Mouse (Mus musculus): ENCODE results near the gene Ndc80. TPM values are rescaled to one million over a fixed set of nuclear protein-coding genes. Genes with fewer than 3 reads are reported as not detected.
"Not testable (repeated sequence)": the region's sequence is repeated elsewhere in the genome, so short reads cannot be mapped to it uniquely, and the experiment has no call there.

Gene Ndc80
- polyA plus RNA-seq, 1 experiment from 2014 or later: 33.7 TPM

DNA sequence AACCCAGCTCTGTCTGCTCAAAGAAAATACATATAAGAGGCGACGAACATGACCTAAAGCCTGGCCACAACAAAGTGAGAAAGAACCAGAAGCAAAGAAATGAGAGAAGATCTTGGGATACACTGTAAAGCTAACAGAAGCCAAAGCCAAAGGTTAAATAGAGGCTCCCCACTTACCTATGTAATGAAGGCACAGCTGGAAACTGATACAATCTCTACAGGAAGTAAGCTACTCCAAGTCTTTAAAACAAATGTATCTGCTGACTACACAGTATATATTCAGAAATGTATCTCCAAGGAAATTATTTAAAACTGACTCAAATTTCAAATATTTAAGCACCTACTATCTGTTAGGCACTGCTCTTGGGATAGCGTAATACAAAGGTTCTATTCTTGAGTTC lies 66.3 kb downstream of the Ndc80 start:
- Histone ChIP-seq H3K36me3 (ENCODE audit: control insufficient read depth, insufficient read depth, low read length) (peaks cover 7% of the 10 kb centered on the region; the same call in 1 of the 2 replicates), H3K4me2 (ENCODE audit: low read depth, low read length) (no peak overlapping the region), H3K4me1 (ENCODE audit: control insufficient read depth, insufficient read depth, low read length) (no peaks in the 10 kb centered on the region), H3K4me3 (ENCODE audit: low read length) (no peak overlapping the region), H3K9me3 (ENCODE audit: control insufficient read depth, low read length) (no peaks in the 10 kb centered on the region), H3K9ac (ENCODE audit: low read depth, low read length) (no peak overlapping the region), H3K27me3 (replicated peaks; ENCODE audit: control insufficient read depth, insufficient read depth, low read length) (no peaks in the 10 kb centered on the region), H3K27ac (ENCODE audit: low read length) (no peak overlapping the region)
- 90% methylated on average over 3 of the region's 3 CpGs for WGBS
- ATAC-seq: no peak

DNA sequence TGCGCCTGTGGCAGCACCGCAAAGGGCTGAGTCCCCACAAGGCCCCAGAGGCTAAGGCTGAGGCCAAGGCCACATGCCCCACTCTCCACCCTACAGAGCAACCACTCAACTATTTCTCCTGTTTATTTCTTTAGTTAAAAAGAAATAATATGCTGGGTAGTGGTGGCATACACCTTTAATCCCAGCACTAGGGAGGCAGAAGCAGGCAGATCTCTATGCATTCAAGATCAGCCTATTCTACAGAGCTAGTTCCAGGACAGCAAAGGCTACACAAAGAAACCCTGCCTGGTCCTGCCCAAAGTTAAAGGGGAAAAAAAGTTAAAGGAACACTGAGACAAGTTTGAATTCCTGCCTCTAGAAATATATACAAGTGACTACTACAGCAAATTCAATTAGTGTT lies 66.8 kb downstream of the Ndc80 start, which contains the start of gene Gm4707:
TSS of gene Gm4707 (minus strand) at position 101 of the 400 bp plus-strand sequence.
- no peak for ATAC-seq
- H3K36me3 ChIP-seq (ENCODE audit: control insufficient read depth, insufficient read depth, low read length): peaks cover 7% of the 10 kb centered on the region; the same call in 1 of the 2 replicates
- no peaks in the 10 kb centered on the region for H3K27me3 ChIP-seq (replicated peaks; ENCODE audit: control insufficient read depth, insufficient read depth, low read length)
- 95% methylated on average over 2 of the region's 2 CpGs for WGBS
- no peak within 1 kb of the TSS for H3K27ac ChIP-seq (ENCODE audit: low read length)
- H3K9me3 ChIP-seq (ENCODE audit: control insufficient read depth, low read length): no peaks in the 10 kb centered on the region
- no peak within 1 kb of the TSS for H3K4me3 ChIP-seq (ENCODE audit: low read length)
- no peak within 1 kb of the TSS for H3K9ac ChIP-seq (ENCODE audit: low read depth, low read length)
- no peak within 1 kb of the TSS for H3K4me2 ChIP-seq (ENCODE audit: low read depth, low read length)
- H3K4me1 ChIP-seq (ENCODE audit: control insufficient read depth, insufficient read depth, low read length): no peaks in the 10 kb centered on the region

DNA sequence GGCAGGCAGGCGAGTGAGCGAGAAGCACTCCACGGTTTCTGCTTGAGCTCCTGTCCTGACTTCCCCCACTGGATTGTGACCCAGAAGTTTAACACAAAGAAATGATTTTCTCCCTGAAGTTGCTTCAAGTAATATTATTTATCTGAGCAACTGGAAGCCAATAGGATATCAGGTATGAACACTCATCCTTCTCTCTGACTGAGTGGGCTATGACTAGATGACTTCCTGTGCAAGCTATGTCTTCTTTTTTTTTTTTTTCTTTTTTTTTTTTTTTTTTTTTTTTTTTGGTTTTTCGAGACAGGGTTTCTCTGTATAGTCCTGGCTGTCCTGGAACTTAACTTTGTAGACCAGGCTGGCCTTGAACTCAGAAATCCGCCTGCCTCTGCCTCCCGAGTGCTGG lies 69.3 kb downstream of the Ndc80 start:
- not testable (repeated sequence) for H3K36me3 ChIP-seq (ENCODE audit: control insufficient read depth, insufficient read depth, low read length); H3K4me1 ChIP-seq (ENCODE audit: control insufficient read depth, insufficient read depth, low read length); H3K9ac ChIP-seq (ENCODE audit: low read depth, low read length); H3K27me3 ChIP-seq (replicated peaks; ENCODE audit: control insufficient read depth, insufficient read depth, low read length); H3K9me3 ChIP-seq (ENCODE audit: control insufficient read depth, low read length); H3K4me2 ChIP-seq (ENCODE audit: low read depth, low read length); H3K27ac ChIP-seq (ENCODE audit: low read length); ATAC-seq; H3K4me3 ChIP-seq (ENCODE audit: low read length)
- WGBS: 98% methylated on average over 6 of the region's 6 CpGs

Other genes starting within 250 kb of the Ndc80 start
- gene Emilin2, start 214.9 kb downstream of the Ndc80 start, polyA plus RNA-seq (2015; fragmentation: Nextera tagmentation; extraction: Ambion mirVana): 1.7 and 2.4 TPM in 2 replicates
- 1.2 and 1.8 TPM in 2 replicates for gene Gm4707, start 66.9 kb downstream of the Ndc80 start, polyA plus RNA-seq (2015; fragmentation: Nextera tagmentation; extraction: Ambion mirVana)
- 30.5 and 35.0 TPM in 2 replicates for gene Smchd1, start 51.5 kb downstream of the Ndc80 start, polyA plus RNA-seq (2015; fragmentation: Nextera tagmentation; extraction: Ambion mirVana)
- 0.33 and 0.45 TPM in 2 replicates for gene Spdya, start 25.2 kb upstream of the Ndc80 start, polyA plus RNA-seq (2015; fragmentation: Nextera tagmentation; extraction: Ambion mirVana)
- gene Wdr43, start 89.0 kb upstream of the Ndc80 start, polyA plus RNA-seq (2015; fragmentation: Nextera tagmentation; extraction: Ambion mirVana): 60.0 and 65.2 TPM in 2 replicates
- 0.27 and 0.45 TPM in 2 replicates for gene Togaram2, start 146.4 kb upstream of the Ndc80 start, polyA plus RNA-seq (2015; fragmentation: Nextera tagmentation; extraction: Ambion mirVana)
- not detected in 2 replicates for gene Pcare, start 226.0 kb upstream of the Ndc80 start, polyA plus RNA-seq (2015; fragmentation: Nextera tagmentation; extraction: Ambion mirVana)
- gene Clip4, start 241.6 kb upstream of the Ndc80 start, polyA plus RNA-seq (2015; fragmentation: Nextera tagmentation; extraction: Ambion mirVana): 1.9 and 2.7 TPM in 2 replicates

Data from intestine, embryonic 16.5 days (tissue).